Mouse (Mus musculus): ENCODE results near the gene Zfp367.

DNA sequence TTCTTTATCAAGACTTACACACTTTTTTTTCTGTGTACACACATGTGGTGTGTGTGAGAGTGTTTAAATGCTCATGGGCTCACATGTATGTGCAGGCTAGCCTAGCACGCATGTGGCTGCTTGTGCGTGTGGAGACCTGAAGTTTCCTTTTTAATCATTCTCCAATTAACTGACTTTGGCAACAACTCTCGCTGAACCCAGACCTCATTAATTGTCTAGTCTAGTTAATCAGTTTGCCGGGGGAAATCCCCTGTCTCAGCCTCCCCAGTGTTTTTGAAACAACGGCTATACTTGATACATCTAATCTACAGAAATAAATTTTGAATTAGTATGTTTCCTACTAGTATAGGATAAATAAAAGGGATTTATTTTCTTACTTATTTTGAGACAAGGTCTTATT is 67.0 kb downstream of the Zfp367 start:
- no peak for TF ChIP-seq CTCF (IDR thresholded peaks at IDR 0.05; ENCODE audit: borderline replicate concordance, insufficient read depth, low read length)
- no peak for TF ChIP-seq POLR2A (IDR thresholded peaks at IDR 0.05; ENCODE audit: low read depth, low read length)
